Mouse (Mus musculus) urinary bladder, postnatal 25 days (tissue): ENCODE data around the gene Heatr9.
"Not testable (repeated sequence)": the region's sequence is repeated elsewhere in the genome, so short reads cannot be mapped to it uniquely, and the experiment has no call there.

ENCODE experiments used
- DNase-seq: peaks from one replicate; pipeline ENCODE4 v3.0.0; 2022; ENCODE audit warnings: low spot score

Gene Heatr9

GRCm38 (mm10) chr11:83522075-83522474, at the start of gene Heatr9:
Gene Heatr9, minus strand, starts transcription at chr11:83522175.
- DNase-seq: no peak

- DNase-seq: no peak
Measured at GRCm38 (mm10) chr11:83570189-83570588, 48.2 kb upstream of the Heatr9 start.

GRCm38 (mm10) chr11:83569249-83569648, 47.3 kb upstream of the Heatr9 start:
- DNase-seq: no peak

GRCm38 (mm10) chr11:83568786-83569185, 46.8 kb upstream of the Heatr9 start:
- DNase-seq: no peak

DNA sequence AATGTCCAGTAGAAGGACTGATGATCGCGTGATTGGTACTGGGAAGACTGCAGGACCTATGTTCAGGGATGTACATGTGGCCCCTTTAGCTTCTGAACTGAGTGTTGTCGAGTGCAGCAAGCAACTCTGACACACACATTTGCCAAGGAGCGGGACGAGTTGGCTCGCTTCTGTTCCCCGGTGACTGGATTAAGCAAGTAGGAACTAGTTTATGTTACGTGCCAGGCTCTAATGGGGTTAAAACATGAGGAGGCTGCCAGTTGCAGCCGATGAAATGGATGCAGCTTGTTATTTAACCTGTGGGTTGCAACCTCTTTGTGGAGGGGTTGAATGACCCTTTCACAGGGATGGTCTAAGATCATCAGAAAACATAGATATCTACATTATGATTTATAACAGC, 46.1 kb upstream of the Heatr9 start:
- no peak for DNase-seq

GRCm38 (mm10) chr11:83567311-83567710, 45.3 kb upstream of the Heatr9 start:
- DNase-seq: no peak

DNA sequence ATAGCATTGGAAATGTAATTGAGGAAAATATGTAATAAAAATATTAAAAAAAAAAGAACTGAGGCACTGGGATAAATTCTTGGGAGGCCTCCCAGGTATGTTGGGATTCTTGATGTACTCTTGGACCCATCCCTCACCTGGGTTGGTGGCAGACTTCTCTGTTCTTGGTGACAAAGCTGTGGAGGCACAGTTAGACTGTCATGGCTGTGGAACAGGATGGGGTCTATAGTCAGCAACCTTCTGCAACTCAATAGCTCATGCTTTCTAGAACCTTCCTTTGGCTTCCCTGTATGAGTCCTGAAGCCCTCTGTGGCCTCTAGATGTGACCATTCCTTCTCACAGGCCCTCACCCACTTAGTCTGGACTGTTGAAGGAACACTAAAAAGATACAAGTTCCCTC, 44.6 kb upstream of the Heatr9 start:
- DNase-seq: no peak

- DNase-seq: no peak
Measured at GRCm38 (mm10) chr11:83563754-83564153, 41.8 kb upstream of the Heatr9 start.

DNA sequence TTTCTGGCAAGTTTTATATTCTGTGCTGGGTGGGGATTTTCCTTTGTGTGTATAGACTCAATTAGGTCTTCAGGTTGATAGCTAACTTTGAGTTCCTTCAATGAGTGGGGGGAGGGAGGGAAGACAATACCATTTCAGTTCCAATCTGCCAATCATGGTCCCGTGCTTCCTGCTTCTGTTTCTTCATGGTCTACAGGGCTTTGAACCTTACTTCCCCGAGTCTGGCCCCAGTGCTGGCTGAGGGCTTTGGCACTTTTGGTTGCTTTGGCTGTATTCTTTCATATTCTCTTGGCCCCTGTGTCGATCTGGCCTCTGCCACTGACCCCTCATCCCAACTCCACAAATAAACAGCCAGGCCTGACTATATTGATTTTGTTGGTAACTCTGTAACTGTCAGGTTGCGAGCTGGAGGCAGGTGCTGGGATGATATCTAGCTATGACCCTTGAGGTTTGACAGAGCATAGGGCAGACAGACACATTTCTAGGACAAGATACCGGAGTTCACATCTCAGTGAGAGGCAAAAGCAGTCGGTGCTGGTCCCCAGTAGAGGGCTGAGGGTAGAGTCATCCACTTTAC, 40.4 kb upstream of the Heatr9 start:
- no peak for DNase-seq

DNA sequence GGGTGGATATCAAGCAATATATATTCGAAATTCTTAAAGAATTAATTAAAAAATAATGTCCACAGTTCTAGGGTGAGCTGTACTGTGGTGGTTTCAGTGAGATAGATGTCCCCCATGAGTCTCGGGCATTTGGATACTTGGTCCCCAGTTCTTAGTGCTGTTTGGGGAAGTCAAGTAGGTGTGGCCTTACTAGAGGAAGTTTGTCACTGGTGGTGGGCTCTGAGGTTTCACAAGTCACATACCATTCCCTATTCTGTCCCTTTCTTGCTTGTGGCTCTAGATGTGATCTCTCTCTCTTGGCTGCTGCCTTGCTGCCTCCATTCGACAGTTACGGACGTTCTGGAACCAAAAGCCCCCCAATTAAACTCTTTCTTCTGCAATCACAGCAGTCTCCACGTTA, 38.4 kb upstream of the Heatr9 start:
- DNase-seq: no peak

GRCm38 (mm10) chr11:83557074-83557473, 35.1 kb upstream of the Heatr9 start:
- no peak for DNase-seq

DNA sequence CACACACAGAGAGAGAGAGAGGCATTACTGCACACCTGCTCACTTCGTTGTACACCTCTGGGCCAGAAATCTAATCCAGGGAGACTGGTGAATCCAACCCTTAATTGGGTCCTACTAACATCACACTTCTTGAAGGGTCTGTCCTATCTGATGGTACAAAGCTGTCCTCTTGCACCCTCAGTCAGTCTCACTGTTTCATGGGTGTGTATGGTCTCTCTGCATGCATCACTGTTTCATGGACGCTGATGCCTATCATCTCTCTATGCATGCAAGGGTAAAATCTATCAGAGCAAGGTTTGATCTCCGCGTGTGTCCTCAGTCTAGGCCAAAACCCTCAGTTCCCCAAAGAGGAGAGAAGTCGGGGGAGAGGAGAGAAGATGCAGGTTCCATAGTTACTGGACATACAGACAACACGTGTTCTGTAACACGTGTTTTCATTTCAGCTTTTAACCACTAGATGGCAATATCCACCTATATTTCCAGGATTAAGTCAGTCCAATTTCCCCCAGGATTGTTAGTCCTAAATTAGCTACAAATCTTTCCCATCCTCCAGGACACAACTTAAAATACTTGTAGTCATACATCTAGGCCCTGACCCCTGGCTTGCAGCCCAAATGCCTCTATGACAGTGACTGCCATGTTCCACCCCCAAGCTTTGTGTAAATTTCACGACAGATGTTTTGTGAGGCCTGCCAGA, 34.3 kb upstream of the Heatr9 start:
- DNase-seq: no peak

DNA sequence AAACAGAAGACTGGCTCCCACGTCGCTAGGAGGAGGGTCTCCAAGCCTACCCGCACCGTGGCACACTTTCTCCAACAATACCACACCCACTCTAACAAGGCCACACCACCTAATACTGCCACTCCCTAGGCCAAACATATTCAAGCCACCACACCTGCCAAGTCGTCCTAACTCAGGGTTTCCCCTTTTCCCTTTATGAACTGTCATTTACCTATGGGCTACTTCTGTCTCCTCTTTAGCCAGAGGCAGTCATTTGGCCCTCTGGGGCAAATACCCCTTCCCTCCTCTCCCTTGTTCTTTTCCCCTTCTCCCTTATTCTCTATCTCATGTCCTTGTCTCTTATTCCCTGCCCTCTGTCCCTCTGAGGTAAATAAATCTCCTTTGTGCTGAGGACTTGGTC, 29.7 kb upstream of the Heatr9 start:
- DNase-seq: no peak

- DNase-seq: not testable (repeated sequence)
Measured at GRCm38 (mm10) chr11:83551037-83551436, 29.1 kb upstream of the Heatr9 start.

- DNase-seq: no peak
Measured at GRCm38 (mm10) chr11:83550186-83550632, 28.2 kb upstream of the Heatr9 start.

DNA sequence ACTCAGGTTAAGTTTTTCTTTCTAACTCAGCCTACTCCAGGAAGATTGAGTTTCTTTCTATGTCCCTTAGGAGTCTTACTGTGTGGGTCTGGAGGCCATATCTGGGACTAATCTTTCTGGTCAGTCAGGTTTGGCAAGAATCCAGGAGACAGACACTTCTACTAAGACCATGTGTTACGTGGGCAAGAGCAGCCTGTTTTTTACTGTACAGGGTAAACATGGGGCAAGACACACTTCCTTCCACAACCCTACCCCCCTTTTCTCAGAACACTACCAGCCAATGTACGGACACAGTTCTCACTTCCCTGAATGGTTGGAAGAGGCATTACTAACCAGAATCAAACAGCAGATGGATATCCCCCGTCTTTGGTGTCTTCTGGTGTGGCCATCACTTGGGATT, 22.2 kb upstream of the Heatr9 start:
- no peak for DNase-seq

- DNase-seq: no peak
Measured at GRCm38 (mm10) chr11:83541415-83541814, 19.4 kb upstream of the Heatr9 start.

DNA sequence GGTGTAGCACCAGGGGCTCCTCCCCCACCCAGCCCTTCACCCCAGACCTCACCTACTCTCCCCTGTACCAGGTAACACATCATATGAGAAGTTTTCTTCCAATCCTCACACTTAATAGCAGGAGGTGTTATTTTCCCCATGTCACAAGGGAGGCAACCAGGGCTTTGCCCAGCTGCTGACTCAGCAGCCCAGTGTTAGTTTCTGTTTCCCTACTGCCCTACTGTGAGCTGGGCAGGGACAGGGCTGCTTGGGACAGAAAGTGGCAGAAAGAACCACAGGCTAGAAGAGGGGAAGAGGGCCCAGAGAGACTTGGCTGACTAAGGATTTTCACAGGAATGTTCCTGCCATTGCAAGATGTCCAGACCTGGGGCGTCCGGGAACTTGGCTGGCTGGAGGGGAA, 19.0 kb upstream of the Heatr9 start:
- DNase-seq: no peak

DNA sequence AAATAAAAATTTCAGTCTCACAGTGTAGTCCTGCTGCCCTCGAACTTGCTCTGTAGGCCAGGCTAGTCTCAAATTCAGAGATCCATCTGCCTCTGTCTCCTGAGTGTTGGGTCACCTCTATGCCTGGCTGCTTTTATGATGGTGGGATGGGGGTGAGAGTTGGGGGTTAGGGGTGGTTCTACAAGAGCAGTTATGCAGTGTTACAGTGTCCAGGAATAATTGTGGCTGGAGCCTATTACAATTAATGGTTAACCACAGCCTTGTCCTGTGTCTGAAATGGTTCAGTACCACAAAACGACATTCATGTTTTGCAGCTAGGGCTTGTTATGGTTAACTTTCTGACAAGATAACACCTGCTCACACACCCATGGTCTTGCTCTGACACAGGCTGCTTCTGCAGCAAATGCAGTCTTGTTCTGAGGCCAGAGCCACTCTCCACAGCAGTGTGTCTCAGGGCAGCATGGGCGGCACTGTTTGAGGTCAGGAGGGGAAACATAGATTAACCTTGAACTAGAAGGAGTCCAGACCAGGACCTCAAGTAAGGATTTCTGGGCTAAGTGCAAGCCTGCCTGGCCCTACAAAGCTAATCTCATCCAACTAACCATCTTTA, 16.8 kb upstream of the Heatr9 start:
- no peak for DNase-seq

DNA sequence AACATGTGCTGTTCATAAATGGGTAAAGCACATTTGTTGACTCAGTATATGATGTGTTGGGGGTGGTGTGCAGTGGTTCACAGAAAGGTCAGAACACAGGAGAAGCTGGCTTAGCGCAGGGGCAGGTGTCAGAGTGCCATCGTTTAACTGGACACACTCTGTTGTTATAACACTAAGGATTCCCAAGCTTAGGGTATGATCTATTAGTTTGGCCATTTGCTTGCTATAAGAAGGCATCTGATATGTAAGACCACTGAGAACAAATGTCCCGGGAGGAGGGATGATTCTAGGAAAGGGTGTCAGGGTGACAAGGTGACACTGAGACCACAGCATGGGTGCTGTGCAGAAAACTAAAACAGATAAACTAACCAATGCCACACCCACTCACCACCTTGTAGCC, 14.9 kb upstream of the Heatr9 start:
- DNase-seq: no peak

- peak; percentile 43 for DNase-seq
Measured at GRCm38 (mm10) chr11:83534609-83535423, 12.8 kb upstream of the Heatr9 start.

- no peak for DNase-seq
Measured at GRCm38 (mm10) chr11:83534143-83534542, 12.2 kb upstream of the Heatr9 start.

- no peak for DNase-seq
Measured at GRCm38 (mm10) chr11:83533192-83533591, 11.2 kb upstream of the Heatr9 start.
